Mouse (Mus musculus): ENCODE results near the gene Rcan1.
"Not testable (repeated sequence)": the region's sequence is repeated elsewhere in the genome, so short reads cannot be mapped to it uniquely, and the experiment has no call there.

The Rcan1 gene

GRCm38 (mm10) chr16:92435431-92435985 lies 35.2 kb downstream of the Rcan1 start:
- peak; percentile 27 for DNase-seq (ENCODE audit: inconsistent ontology term)

GRCm38 (mm10) chr16:92433176-92433575 lies 37.5 kb downstream of the Rcan1 start:
- no peak for DNase-seq (ENCODE audit: inconsistent ontology term)

GRCm38 (mm10) chr16:92430731-92431130 lies 39.9 kb downstream of the Rcan1 start:
- no peak for DNase-seq (ENCODE audit: inconsistent ontology term)

GRCm38 (mm10) chr16:92428197-92428950 lies 42.3 kb downstream of the Rcan1 start:
- peak; percentile 90 for DNase-seq (ENCODE audit: inconsistent ontology term)

GRCm38 (mm10) chr16:92426708-92427107 lies 44.0 kb downstream of the Rcan1 start:
- DNase-seq (ENCODE audit: inconsistent ontology term) = peak; percentile 43

GRCm38 (mm10) chr16:92425875-92426274 lies 44.8 kb downstream of the Rcan1 start:
- peak; percentile 54 for DNase-seq (ENCODE audit: inconsistent ontology term)

- no peak for DNase-seq (ENCODE audit: inconsistent ontology term)
These were observed 47.3 kb downstream of the Rcan1 start for GRCm38 (mm10) chr16:92423363-92423762.

GRCm38 (mm10) chr16:92422435-92423362 lies 48.0 kb downstream of the Rcan1 start:
- DNase-seq (ENCODE audit: inconsistent ontology term) = no peak

GRCm38 (mm10) chr16:92421147-92421934 lies 49.3 kb downstream of the Rcan1 start:
- DNase-seq (ENCODE audit: inconsistent ontology term) = no peak

GRCm38 (mm10) chr16:92420641-92421040 lies 50.0 kb downstream of the Rcan1 start:
- DNase-seq (ENCODE audit: inconsistent ontology term) = no peak

- DNase-seq (ENCODE audit: inconsistent ontology term) = no peak
These were observed 51.6 kb downstream of the Rcan1 start for GRCm38 (mm10) chr16:92419099-92419498.

- no peak for DNase-seq (ENCODE audit: inconsistent ontology term)
These were observed 53.4 kb downstream of the Rcan1 start for GRCm38 (mm10) chr16:92417267-92417666.

- no peak for DNase-seq (ENCODE audit: inconsistent ontology term)
These were observed 55.0 kb downstream of the Rcan1 start for GRCm38 (mm10) chr16:92415702-92416118.

- DNase-seq (ENCODE audit: inconsistent ontology term) = not testable (repeated sequence)
These were observed 55.6 kb downstream of the Rcan1 start for GRCm38 (mm10) chr16:92415038-92415437.

GRCm38 (mm10) chr16:92412888-92413287 lies 57.8 kb downstream of the Rcan1 start:
- no peak for DNase-seq (ENCODE audit: inconsistent ontology term)

GRCm38 (mm10) chr16:92411981-92412706 lies 58.5 kb downstream of the Rcan1 start:
- DNase-seq (ENCODE audit: inconsistent ontology term) = no peak

GRCm38 (mm10) chr16:92410344-92410743 lies 60.3 kb downstream of the Rcan1 start:
- no peak for DNase-seq (ENCODE audit: inconsistent ontology term)

- DNase-seq (ENCODE audit: inconsistent ontology term) = peak; percentile 19
These were observed 62.8 kb downstream of the Rcan1 start for GRCm38 (mm10) chr16:92407883-92408282.

GRCm38 (mm10) chr16:92404141-92404540 lies 66.5 kb downstream of the Rcan1 start:
- DNase-seq (ENCODE audit: inconsistent ontology term) = no peak

GRCm38 (mm10) chr16:92403069-92403468 lies 67.6 kb downstream of the Rcan1 start:
- no peak for DNase-seq (ENCODE audit: inconsistent ontology term)

- no peak for DNase-seq (ENCODE audit: inconsistent ontology term)
These were observed 68.5 kb downstream of the Rcan1 start for GRCm38 (mm10) chr16:92402216-92402615.
